Mouse (Mus musculus) natural killer cell, adult 2 months (primary cell): ENCODE results near the gene Tmc6.
"Not testable (repeated sequence)": the region's sequence is repeated elsewhere in the genome, so short reads cannot be mapped to it uniquely, and the experiment has no call there.

Experiments used
- DNase-seq, 2 experiments: peaks; one replicate each; pipeline ENCODE4 v3.0.0; 2022; ENCODE audit warnings: low spot score in 2 of 2

Gene Tmc6

GRCm38 (mm10) chr11:117781993-117782704, at the start of gene Tmc6, which contains the start of gene Tmc8:
TSS of gene Tmc6 (minus strand) at chr11:117782198.
TSS of gene Tmc8 (plus strand) at chr11:117782076.
- DNase-seq, result peak; percentile 64 to 84

- no peak for DNase-seq
Measured at GRCm38 (mm10) chr11:117830401-117830800, 48.4 kb upstream of the Tmc6 start.

GRCm38 (mm10) chr11:117829671-117830215, 47.7 kb upstream of the Tmc6 start:
- DNase-seq, result no peak

- no peak for DNase-seq
Measured at GRCm38 (mm10) chr11:117828888-117829604, 47.0 kb upstream of the Tmc6 start.

GRCm38 (mm10) chr11:117828149-117828887, 46.3 kb upstream of the Tmc6 start:
- DNase-seq, result peak; percentile 75 to 82

- DNase-seq, result no peak
Measured at GRCm38 (mm10) chr11:117827386-117827785, 45.4 kb upstream of the Tmc6 start.

- no peak for DNase-seq
Measured at GRCm38 (mm10) chr11:117826916-117827315, 44.9 kb upstream of the Tmc6 start.

GRCm38 (mm10) chr11:117826164-117826563, 44.2 kb upstream of the Tmc6 start:
- DNase-seq, result no peak

GRCm38 (mm10) chr11:117825333-117826101, 43.5 kb upstream of the Tmc6 start, which contains the start of the genes Afmid and Tk1:
TSS of gene Afmid (plus strand) at chr11:117825924.
TSS of gene Tk1 (minus strand) at chr11:117826092.
- DNase-seq, result peak in 1 of 2 experiments; percentile 27

- peak; percentile 68 to 80 for DNase-seq
Measured at GRCm38 (mm10) chr11:117824060-117824969, 42.3 kb upstream of the Tmc6 start.

- DNase-seq, result no peak
Measured at GRCm38 (mm10) chr11:117823411-117823810, 41.4 kb upstream of the Tmc6 start.

GRCm38 (mm10) chr11:117822728-117823241, 40.8 kb upstream of the Tmc6 start:
- no peak for DNase-seq

- no peak for DNase-seq
Measured at GRCm38 (mm10) chr11:117821868-117822267, 39.9 kb upstream of the Tmc6 start.

- DNase-seq, result no peak
Measured at GRCm38 (mm10) chr11:117820173-117820572, 38.2 kb upstream of the Tmc6 start.

- no peak for DNase-seq
Measured at GRCm38 (mm10) chr11:117819095-117819494, 37.1 kb upstream of the Tmc6 start.

- no peak for DNase-seq
Measured at GRCm38 (mm10) chr11:117816389-117816996, 34.5 kb upstream of the Tmc6 start.

- not testable (repeated sequence) for DNase-seq
Measured at GRCm38 (mm10) chr11:117815850-117816249, 33.9 kb upstream of the Tmc6 start.

- no peak for DNase-seq
Measured at GRCm38 (mm10) chr11:117814704-117815366, 32.8 kb upstream of the Tmc6 start.

- DNase-seq, result no peak
Measured at GRCm38 (mm10) chr11:117813867-117814266, 31.9 kb upstream of the Tmc6 start.
